Mouse (Mus musculus): ENCODE measurements around the gene Tox2.

- TF ChIP-seq GATA1 (IDR thresholded peaks at IDR 0.05; ENCODE audit: borderline replicate concordance, low read length) (no peak), FLI1 (IDR thresholded peaks at IDR 0.05; ENCODE audit: low read length) (no peak)
These were observed 8.4 kb upstream of the Tox2 start for GRCm38 (mm10) chr2:163194543-163194942.

Measured in megakaryocyte, embryonic 14.5 days (primary cell).